Mouse (Mus musculus) MEL (cell line): Measurements from ENCODE around the gene Ung. TPM values are rescaled to one million over a fixed set of nuclear protein-coding genes. Genes with fewer than 3 reads are reported as not detected.

Source experiments
- DNase-seq: peaks from one replicate; pipeline ENCODE4 v3.0.0; 2011; ENCODE audit warnings: low read depth, low spot score
- H3K27ac ChIP-seq: 2 replicates; pipeline ENCODE4 v1.5.1; 2012; ENCODE audit warnings: low read depth, mild to moderate bottlenecking, control low read depth, low read length, moderate library complexity; ENCODE audit not compliant: control insufficient read depth
- H3K27me3 ChIP-seq, 2 experiments: fragments of 150-350 bp in 1 of 2; sonication (generic) in 1 of 2; 2 replicates each; pipeline ENCODE4 v1.6.1; 2012; ENCODE audit warnings: low read length in 2 of 2, mild to moderate bottlenecking in 2 of 2, improper control_type of control experiment in 1 of 2, moderate library complexity in 1 of 2; ENCODE audit not compliant: insufficient read depth in 2 of 2, control insufficient read depth in 1 of 2
- H3K36me3 ChIP-seq, 2 experiments: 2 replicates each; pipeline ENCODE4 v1.6.1; 2012 to 2014; ENCODE audit warnings: low read length in 2 of 2, improper control_type of control experiment in 1 of 2, inconsistent platforms in 1 of 2, mild to moderate bottlenecking in 1 of 2; ENCODE audit not compliant: insufficient read depth in 2 of 2, control insufficient read depth in 1 of 2
- H3K4me1 ChIP-seq, 2 experiments: fragments of 150-350 bp in 1 of 2; sonication (generic) in 1 of 2; 2 replicates each; pipeline ENCODE4 v1.6.1; 2012; ENCODE audit warnings: low read length in 2 of 2, improper control_type of control experiment in 1 of 2, mild to moderate bottlenecking in 1 of 2; ENCODE audit not compliant: insufficient read depth in 2 of 2, control insufficient read depth in 1 of 2
- H3K4me3 ChIP-seq, 2 experiments: fragments of 150-350 bp in 1 of 2; sonication (generic) in 1 of 2; 2 replicates each; pipeline ENCODE4 v1.5.1; 2012; ENCODE audit warnings: low read depth in 2 of 2, low read length in 2 of 2, mild to moderate bottlenecking in 2 of 2, moderate library complexity in 2 of 2, control low read depth in 1 of 2, improper control_type of control experiment in 1 of 2; ENCODE audit not compliant: control insufficient read depth in 1 of 2, insufficient read depth in 1 of 2
- H3K79me2 ChIP-seq: 2 replicates; pipeline ENCODE4 v1.6.1; 2012; ENCODE audit warnings: mild to moderate bottlenecking, low read length, moderate library complexity; ENCODE audit not compliant: control insufficient read depth, poor library complexity, insufficient read depth
- H3K9ac ChIP-seq: 2 replicates; pipeline ENCODE4 v1.6.1; 2012; ENCODE audit warnings: low read depth, mild to moderate bottlenecking, control low read depth, low read length, moderate library complexity; ENCODE audit not compliant: control insufficient read depth, poor library complexity, severe bottlenecking
- H3K9me3 ChIP-seq: fragments of 150-350 bp; sonication (generic); replicated peaks from 2 replicates; pipeline ENCODE4 v1.6.1; 2012; ENCODE audit warnings: mild to moderate bottlenecking, low read length, improper control_type of control experiment, moderate library complexity; ENCODE audit not compliant: insufficient read depth
- BHLHE40 ChIP-seq: IDR thresholded peaks from 2 replicates; pipeline ENCODE4 v1.6.1; 2012; ENCODE audit warnings: low read depth, mild to moderate bottlenecking, inconsistent platforms, low read length, improper control_type of control experiment, borderline replicate concordance
- E2F4 ChIP-seq: IDR thresholded peaks from 2 replicates; pipeline ENCODE4 v1.6.1; 2011; ENCODE audit warnings: low read depth, low read length, improper control_type of control experiment, borderline replicate concordance
- ELF1 ChIP-seq: IDR thresholded peaks from 2 replicates; pipeline ENCODE4 v1.6.1; 2014; ENCODE audit warnings: low read depth, mild to moderate bottlenecking, inconsistent platforms, low read length, improper control_type of control experiment, moderate library complexity
- EP300 ChIP-seq, 2 experiments: IDR thresholded peaks; 2 replicates each; pipeline ENCODE4 v1.6.1; 2011; ENCODE audit warnings: improper control_type of control experiment in 2 of 2, low read length in 2 of 2, low read depth in 1 of 2, mild to moderate bottlenecking in 1 of 2
- GATA1 ChIP-seq: IDR thresholded peaks from 2 replicates; pipeline ENCODE4 v1.6.1; 2011; ENCODE audit warnings: low read depth, low read length, improper control_type of control experiment
- JUND ChIP-seq: IDR thresholded peaks from 2 replicates; pipeline ENCODE4 v1.6.1; 2011; ENCODE audit warnings: low read depth, mild to moderate bottlenecking, improper control_type of control experiment, low read length
- KAT2A ChIP-seq: conservative IDR thresholded peaks from 2 replicates; pipeline ENCODE4 v1.6.1; 2012; ENCODE audit warnings: low read depth, low read length, improper control_type of control experiment, inconsistent platforms
- MAFK ChIP-seq: IDR thresholded peaks from 2 replicates; pipeline ENCODE4 v1.6.1; 2011; ENCODE audit warnings: low read depth, mild to moderate bottlenecking, low read length, improper control_type of control experiment, borderline replicate concordance
- MXI1 ChIP-seq: IDR thresholded peaks from 2 replicates; pipeline ENCODE4 v1.6.1; 2011; ENCODE audit warnings: mild to moderate bottlenecking, low read depth, low read length, improper control_type of control experiment
- NRF1 ChIP-seq: IDR thresholded peaks from 2 replicates; pipeline ENCODE4 v1.6.1; 2014; ENCODE audit warnings: low read depth, mild to moderate bottlenecking, inconsistent platforms, low read length, improper control_type of control experiment, moderate library complexity; ENCODE audit not compliant: poor library complexity, insufficient read depth, severe bottlenecking
- POLR2A ChIP-seq, 2 experiments: IDR thresholded peaks; 2 replicates each; pipeline ENCODE4 v1.6.1; 2011 to 2012; ENCODE audit warnings: low read length in 2 of 2, mild to moderate bottlenecking in 2 of 2, control low read depth in 1 of 2, improper control_type of control experiment in 1 of 2, low read depth in 1 of 2, moderate library complexity in 1 of 2; ENCODE audit not compliant: control insufficient read depth in 1 of 2, insufficient read depth in 1 of 2, poor library complexity in 1 of 2
- POLR2AphosphoS2 ChIP-seq: IDR thresholded peaks from 2 replicates; pipeline ENCODE4 v1.6.1; 2011; ENCODE audit warnings: low read length, improper control_type of control experiment
- POLR2AphosphoS5 ChIP-seq: IDR thresholded peaks from 2 replicates; pipeline ENCODE4 v1.6.1; 2012; ENCODE audit warnings: low read depth, borderline replicate concordance, mild to moderate bottlenecking, inconsistent platforms, low read length, moderate library complexity, mixed read lengths
- RAD21 ChIP-seq: IDR thresholded peaks from 2 replicates; pipeline ENCODE4 v1.6.1; 2011; ENCODE audit warnings: mild to moderate bottlenecking, low read depth, low read length, improper control_type of control experiment
- RCOR1 ChIP-seq: IDR thresholded peaks from 2 replicates; pipeline ENCODE4 v1.6.1; 2012; ENCODE audit warnings: low read depth, mild to moderate bottlenecking, inconsistent platforms, low read length, improper control_type of control experiment
- SMC3 ChIP-seq: IDR thresholded peaks from 2 replicates; pipeline ENCODE4 v1.6.1; 2011; ENCODE audit warnings: low read depth, low read length, improper control_type of control experiment
- TBP ChIP-seq: IDR thresholded peaks from 2 replicates; pipeline ENCODE4 v1.8.0; 2011; ENCODE audit warnings: low read depth, low read length, improper control_type of control experiment
- TCF12 ChIP-seq: IDR thresholded peaks from 2 replicates; pipeline ENCODE4 v1.6.1; 2014; ENCODE audit warnings: low read depth, mild to moderate bottlenecking, inconsistent platforms, low read length, improper control_type of control experiment, moderate library complexity
- UBTF ChIP-seq: IDR thresholded peaks from 2 replicates; pipeline ENCODE4 v1.6.1; 2012; ENCODE audit warnings: low read depth, mild to moderate bottlenecking, inconsistent platforms, low read length, improper control_type of control experiment, moderate library complexity, borderline replicate concordance; ENCODE audit not compliant: insufficient read depth
- USF2 ChIP-seq, 2 experiments: IDR thresholded peaks; 2 replicates each; pipeline ENCODE4 v1.6.1; 2011 to 2012; ENCODE audit warnings: improper control_type of control experiment in 2 of 2, low read length in 2 of 2, borderline replicate concordance in 1 of 2, inconsistent platforms in 1 of 2, low read depth in 1 of 2, mild to moderate bottlenecking in 1 of 2; ENCODE audit not compliant: insufficient read depth in 1 of 2
- ZC3H11A ChIP-seq: IDR thresholded peaks from 2 replicates; pipeline ENCODE4 v1.6.1; 2012; ENCODE audit warnings: low read depth, mild to moderate bottlenecking, inconsistent platforms, low read length, improper control_type of control experiment
- ZNF384 ChIP-seq: IDR thresholded peaks from 2 replicates; pipeline ENCODE4 v1.6.1; 2012; ENCODE audit warnings: low read depth, mild to moderate bottlenecking, inconsistent platforms, low read length, improper control_type of control experiment
- polyA plus RNA-seq, 2 experiments: library from polyadenylated mRNA; stranded (reverse) in 1 of 2; unstranded in 1 of 2; fragments of >175 nt in 1 of 2; fragments of >200 nt in 1 of 2; gene quantifications; 2 replicates each; pipeline versions ENCODE4 v1.2.1 to v1.2.4; 2012; ENCODE audit warnings: low replicate concordance in 2 of 2, low read depth in 1 of 2; ENCODE audit not compliant: insufficient read length in 2 of 2, insufficient read depth in 1 of 2, missing spikeins in 1 of 2
- total RNA-seq: library from RNA; depleted of rRNA; stranded (reverse); fragments of 300-350 nt; gene quantifications from 2 replicates; pipeline ENCODE4 v1.2.3, GENCODE M21; 2012

The Ung gene
- total and polyA plus RNA-seq, 3 experiments: 22.1 to 62.2 TPM; not detected in 1

DNA sequence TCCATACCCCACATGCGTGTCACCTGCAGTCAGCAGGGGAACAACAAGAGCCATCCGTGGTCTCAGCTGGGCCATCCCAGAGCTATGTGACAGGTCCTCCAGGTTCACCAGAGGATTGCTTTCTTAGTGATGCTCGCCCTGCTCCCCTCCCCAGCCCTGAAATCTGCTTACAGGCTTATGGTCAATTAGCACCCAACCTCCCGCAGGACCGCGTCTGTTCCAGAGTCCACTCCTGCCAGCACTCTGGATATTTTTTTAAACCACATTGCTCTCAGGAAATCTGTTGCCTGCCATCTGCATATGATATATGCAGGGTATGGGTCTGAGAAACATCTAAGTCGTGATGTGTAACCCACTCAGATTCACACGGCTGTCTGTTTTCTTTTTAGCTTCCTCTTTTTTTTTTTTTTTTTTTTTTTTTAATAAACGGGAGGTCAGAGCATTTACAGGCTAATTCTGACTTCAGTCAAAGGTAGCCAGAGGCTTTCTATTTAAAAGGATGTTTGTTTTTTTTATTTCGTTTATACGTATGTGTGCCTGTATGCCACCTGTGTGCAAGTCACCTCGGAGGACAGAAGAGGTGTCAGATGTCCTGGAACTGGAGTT lies 42.2 kb upstream of the Ung start:
- no peaks in the 10 kb centered on the region for H3K4me1 ChIP-seq
- H3K9ac ChIP-seq: no peak overlapping the region
- no peak for TF ChIP-seq MAFK
- no peak for TF ChIP-seq JUND
- no peak for TF ChIP-seq RAD21
- TF ChIP-seq USF2 (IDR thresholded peaks at IDR 0.05; ENCODE audit: borderline replicate concordance in 1 of 2, insufficient read depth in 1 of 2, low read depth in 1 of 2, low read length in 2 of 2): no peak
- peak; percentile 94 for TF ChIP-seq ZNF384
- TF ChIP-seq TCF12: no peak
- H3K36me3 ChIP-seq: no peaks in the 10 kb centered on the region
- H3K9me3 ChIP-seq: no peaks in the 10 kb centered on the region
- peaks cover 3 to 6% of the 10 kb centered on the region in 2 experiments; a peak in 2 of 4 replicates for H3K27me3 ChIP-seq
- DNase-seq: peak; percentile 10
- H3K4me3 ChIP-seq: no peak overlapping the region
- H3K27ac ChIP-seq: no peak overlapping the region
- H3K79me2 ChIP-seq: no peaks in the 10 kb centered on the region

DNA sequence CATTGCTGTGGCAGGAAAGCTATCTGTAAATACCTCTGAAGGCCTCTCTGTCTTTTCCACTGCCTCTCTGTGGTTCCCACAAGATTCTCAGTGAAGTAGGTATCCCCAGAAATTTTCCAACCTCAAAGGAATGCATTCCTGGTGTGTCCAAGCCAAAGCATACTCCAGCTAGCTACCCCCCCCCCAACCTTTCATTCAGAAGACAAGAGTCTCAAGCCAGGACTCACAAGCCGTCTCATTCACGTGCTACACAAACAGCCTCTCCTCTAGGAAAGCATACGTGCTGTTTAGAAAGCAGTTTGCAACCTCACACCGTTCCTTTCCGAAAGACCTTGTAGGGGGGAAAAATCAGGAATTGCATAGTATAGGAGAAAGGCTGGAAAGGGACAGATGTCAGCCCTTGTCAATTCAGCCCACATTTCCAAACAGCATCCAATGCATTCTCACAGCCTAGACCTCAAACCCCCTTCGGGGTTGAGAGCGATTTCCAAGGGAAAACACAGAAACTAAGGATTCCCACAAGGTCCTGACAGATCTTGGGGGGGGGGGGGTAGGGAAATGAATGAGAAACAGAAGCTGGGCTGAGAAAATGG lies 39.7 kb upstream of the Ung start:
- Histone ChIP-seq H3K9me3 (no peaks in the 10 kb centered on the region), H3K4me1 (no peaks in the 10 kb centered on the region), H3K4me3 (no peak overlapping the region), H3K27me3 (peaks cover 9 to 12% of the 10 kb centered on the region in 2 experiments), H3K36me3 (no peaks in the 10 kb centered on the region), H3K79me2 (no peaks in the 10 kb centered on the region), H3K9ac (no peak overlapping the region), H3K27ac (no peak overlapping the region)
- TF ChIP-seq GATA1 (no peak), E2F4 (no peak), RAD21 (no peak), ZC3H11A (no peak), ELF1 (no peak), RCOR1 (no peak), ZNF384 (no peak), USF2 (IDR thresholded peaks at IDR 0.05; ENCODE audit: borderline replicate concordance in 1 of 2, insufficient read depth in 1 of 2, low read depth in 1 of 2, low read length in 2 of 2) (no peak), SMC3 (no peak), POLR2AphosphoS5 (no peak), UBTF (no peak), TCF12 (no peak), MXI1 (no peak), TBP (no peak), EP300 (IDR thresholded peaks at IDR 0.05; ENCODE audit: low read depth in 1 of 2, low read length in 2 of 2) (no peak), NRF1 (no peak), BHLHE40 (no peak), POLR2AphosphoS2 (no peak), KAT2A (no peak), POLR2A (IDR thresholded peaks at IDR 0.05; ENCODE audit: control insufficient read depth in 1 of 2, insufficient read depth in 1 of 2, low read depth in 1 of 2, low read length in 2 of 2, poor library complexity in 1 of 2) (no peak)
- DNase-seq: no peak
